Mouse (Mus musculus) limb, embryonic 11.5 days (tissue): Measurements from ENCODE around the gene Dusp13. TPM values are rescaled to one million over a fixed set of nuclear protein-coding genes. Genes with fewer than 3 reads are reported as not detected.

Experiments used
- ATAC-seq: fragments of 200-750 bp; cut with Nextera tagmentation; 2 replicates; pipeline ENCODE4 v1.8.0; 2017; ENCODE audit warnings: low read depth; ENCODE audit not compliant: insufficient number of reproducible peaks, low FRiP score, low TSS enrichment
- DNase-seq: peaks from one replicate; pipeline ENCODE4 v3.0.0-alpha.2; 2015; ENCODE audit warnings: low spot score
- H3K27ac ChIP-seq: fragments of 300-500 bp; sonication (generic); replicated peaks from 2 replicates; pipeline ENCODE4 v1.5.1; 2014; ENCODE audit warnings: low read depth, mild to moderate bottlenecking, low read length
- H3K27me3 ChIP-seq: fragments of 300-500 bp; sonication (generic); 2 replicates; pipeline ENCODE4 v1.6.1; 2014; ENCODE audit warnings: mild to moderate bottlenecking, low read length, mixed read lengths; ENCODE audit not compliant: control insufficient read depth, insufficient read depth
- H3K36me3 ChIP-seq: fragments of 300-500 bp; sonication (generic); 2 replicates; pipeline ENCODE4 v1.6.1; 2014; ENCODE audit warnings: mild to moderate bottlenecking, low read length, moderate library complexity, mixed read lengths; ENCODE audit not compliant: control insufficient read depth, insufficient read depth
- H3K4me1 ChIP-seq: fragments of 300-500 bp; sonication (generic); 2 replicates; pipeline ENCODE4 v1.6.1; 2014; ENCODE audit warnings: low read length, mixed read lengths; ENCODE audit not compliant: control insufficient read depth, insufficient read depth
- H3K4me2 ChIP-seq: fragments of 300-500 bp; sonication (generic); 2 replicates; pipeline ENCODE4 v1.6.1; 2014; ENCODE audit warnings: low read depth, mild to moderate bottlenecking, moderate library complexity; ENCODE audit not compliant: severe bottlenecking
- H3K4me3 ChIP-seq: fragments of 300-500 bp; sonication (generic); 2 replicates; pipeline ENCODE4 v1.5.1; 2014; ENCODE audit warnings: low read depth, low read length
- H3K9ac ChIP-seq: fragments of 300-500 bp; sonication (generic); 2 replicates; pipeline ENCODE4 v1.6.1; 2014; ENCODE audit warnings: mild to moderate bottlenecking, low read length
- H3K9me3 ChIP-seq: fragments of 300-500 bp; sonication (generic); 2 replicates; pipeline ENCODE4 v1.6.1; 2016; ENCODE audit warnings: low read length; ENCODE audit not compliant: control insufficient read depth
- WGBS: fragments of 180-500 bp; shearing (Covaris S2); extraction: QIAGEN DNeasy Blood & Tissue Kit; methylation state at CpG from one replicate; pipeline ENCODE4 v1.1.7; 2014; 5-methylcytosine and 5-hydroxymethylcytosine counted together
- polyA plus RNA-seq: library from polyadenylated mRNA; unstranded; fragments of >200 nt; fragmentation: Nextera tagmentation; extraction: Ambion mirVana; gene quantifications from 2 replicates; pipeline ENCODE4 v1.2.1, GENCODE M21; 2014

Dusp13 gene
- 0.47 and 0.52 TPM in 2 replicates for polyA plus RNA-seq

GRCm38 (mm10) chr14:21750881-21751542 lies at the start of gene Dusp13:
Dusp13 (minus strand) TSS chr14:21751181.
- peak within 1 kb of the TSS; percentile 99 for H3K4me3 ChIP-seq
- peak within 1 kb of the TSS; percentile 81 for H3K4me2 ChIP-seq
- peaks cover 6% of the 10 kb centered on the region; the same call in 1 of the 2 replicates for H3K4me1 ChIP-seq
- under 1% methylated on average over 26 of the region's 26 CpGs for WGBS
- no peaks in the 10 kb centered on the region for H3K9me3 ChIP-seq
- no peaks in the 10 kb centered on the region for H3K36me3 ChIP-seq
- H3K27ac ChIP-seq: peak within 1 kb of the TSS; percentile 38; the same call in 1 of the 2 replicates
- ATAC-seq (peak; percentile 56; the same call in 1 of the 2 replicates), DNase-seq (peak; percentile 70)
- H3K27me3 ChIP-seq: no peaks in the 10 kb centered on the region
- H3K9ac ChIP-seq: peak within 1 kb of the TSS; percentile 88

- H3K4me2 ChIP-seq: no peak overlapping the region
- H3K27me3 ChIP-seq: no peaks in the 10 kb centered on the region
- no peak overlapping the region for H3K9ac ChIP-seq
- WGBS: 98% methylated on average over 4 of the region's 4 CpGs
- no peaks in the 10 kb centered on the region for H3K4me1 ChIP-seq
- no peaks in the 10 kb centered on the region for H3K9me3 ChIP-seq
- no peak overlapping the region for H3K4me3 ChIP-seq
- DNase-seq (no peak), ATAC-seq (no peak)
- no peak overlapping the region for H3K27ac ChIP-seq
- no peaks in the 10 kb centered on the region; the same call in 1 of the 2 replicates for H3K36me3 ChIP-seq
These were observed 49.7 kb upstream of the Dusp13 start for GRCm38 (mm10) chr14:21800641-21801040.

GRCm38 (mm10) chr14:21792250-21792649 lies 41.3 kb upstream of the Dusp13 start:
- Histone ChIP-seq H3K4me1 (peaks cover 5% of the 10 kb centered on the region; the same call in 1 of the 2 replicates), H3K36me3 (peaks cover 7% of the 10 kb centered on the region; the same call in 1 of the 2 replicates), H3K4me3 (no peak overlapping the region), H3K27ac (no peak overlapping the region), H3K27me3 (no peaks in the 10 kb centered on the region), H3K9ac (no peak overlapping the region), H3K9me3 (no peaks in the 10 kb centered on the region), H3K4me2 (no peak overlapping the region)
- DNase-seq (no peak), ATAC-seq (no peak)
- WGBS: 93% methylated on average over 6 of the region's 6 CpGs

- no peak for DNase-seq
- H3K27me3 ChIP-seq: no peaks in the 10 kb centered on the region
- H3K4me1 ChIP-seq: peaks cover 5% of the 10 kb centered on the region; the same call in 1 of the 2 replicates
- WGBS: 89% methylated on average over 4 of the region's 4 CpGs
- no peaks in the 10 kb centered on the region for H3K9me3 ChIP-seq
- H3K4me2 ChIP-seq: no peak overlapping the region
- no peak overlapping the region for H3K4me3 ChIP-seq
- ATAC-seq: no peak
- H3K27ac ChIP-seq: no peak overlapping the region
- no peak overlapping the region for H3K9ac ChIP-seq
- H3K36me3 ChIP-seq: peaks cover 7% of the 10 kb centered on the region; the same call in 1 of the 2 replicates
These were observed 40.7 kb upstream of the Dusp13 start for GRCm38 (mm10) chr14:21791722-21792121.

- Histone ChIP-seq H3K36me3 (peaks cover 7% of the 10 kb centered on the region; the same call in 1 of the 2 replicates), H3K4me3 (no peak overlapping the region), H3K4me2 (no peak overlapping the region), H3K9ac (no peak overlapping the region), H3K27ac (no peak overlapping the region), H3K9me3 (no peaks in the 10 kb centered on the region), H3K4me1 (peaks cover 5% of the 10 kb centered on the region; the same call in 1 of the 2 replicates), H3K27me3 (no peaks in the 10 kb centered on the region)
- ATAC-seq (no peak), DNase-seq (no peak)
- WGBS: 88% methylated on average over 9 of the region's 9 CpGs
These were observed 39.7 kb upstream of the Dusp13 start for GRCm38 (mm10) chr14:21790585-21791251.

- DNase-seq: no peak
- H3K27me3 ChIP-seq: no peaks in the 10 kb centered on the region
- no peak overlapping the region for H3K4me2 ChIP-seq
- no peak overlapping the region for H3K9ac ChIP-seq
- H3K4me1 ChIP-seq: no peaks in the 10 kb centered on the region
- no peak overlapping the region for H3K4me3 ChIP-seq
- no peak for ATAC-seq
- peaks cover 4% of the 10 kb centered on the region; the same call in 1 of the 2 replicates for H3K36me3 ChIP-seq
- no peak overlapping the region for H3K27ac ChIP-seq
- H3K9me3 ChIP-seq: no peaks in the 10 kb centered on the region
- WGBS: 97% methylated on average over 5 of the region's 5 CpGs
These were observed 37.1 kb upstream of the Dusp13 start for GRCm38 (mm10) chr14:21788121-21788520.

GRCm38 (mm10) chr14:21787374-21787773 lies 36.4 kb upstream of the Dusp13 start:
- Histone ChIP-seq H3K4me3 (no peak overlapping the region), H3K9ac (no peak overlapping the region), H3K27me3 (no peaks in the 10 kb centered on the region), H3K4me2 (no peak overlapping the region), H3K36me3 (peaks cover 3% of the 10 kb centered on the region; the same call in 1 of the 2 replicates), H3K27ac (no peak overlapping the region), H3K4me1 (no peaks in the 10 kb centered on the region), H3K9me3 (no peaks in the 10 kb centered on the region)
- DNase-seq: no peak
- ATAC-seq: no peak
- 88% methylated on average over 3 of the region's 3 CpGs for WGBS

GRCm38 (mm10) chr14:21786500-21786899 lies 35.5 kb upstream of the Dusp13 start:
- Histone ChIP-seq H3K4me2 (no peak overlapping the region), H3K36me3 (peaks cover 3% of the 10 kb centered on the region; the same call in 1 of the 2 replicates), H3K4me1 (no peaks in the 10 kb centered on the region), H3K27me3 (no peaks in the 10 kb centered on the region), H3K9ac (no peak overlapping the region), H3K4me3 (no peak overlapping the region), H3K9me3 (no peaks in the 10 kb centered on the region), H3K27ac (no peak overlapping the region)
- DNase-seq: no peak
- WGBS: 91% methylated on average over 4 of the region's 4 CpGs
- no peak for ATAC-seq
